Mouse (Mus musculus): ENCODE results near the gene Zfp30. TPM values are rescaled to one million over a fixed set of nuclear protein-coding genes. Genes with fewer than 3 reads are reported as not detected.

The Zfp30 gene
- 8.4 and 9.0 TPM in 2 replicates for polyA plus RNA-seq (2014; fragmentation: Nextera tagmentation; extraction: Ambion mirVana)

DNA sequence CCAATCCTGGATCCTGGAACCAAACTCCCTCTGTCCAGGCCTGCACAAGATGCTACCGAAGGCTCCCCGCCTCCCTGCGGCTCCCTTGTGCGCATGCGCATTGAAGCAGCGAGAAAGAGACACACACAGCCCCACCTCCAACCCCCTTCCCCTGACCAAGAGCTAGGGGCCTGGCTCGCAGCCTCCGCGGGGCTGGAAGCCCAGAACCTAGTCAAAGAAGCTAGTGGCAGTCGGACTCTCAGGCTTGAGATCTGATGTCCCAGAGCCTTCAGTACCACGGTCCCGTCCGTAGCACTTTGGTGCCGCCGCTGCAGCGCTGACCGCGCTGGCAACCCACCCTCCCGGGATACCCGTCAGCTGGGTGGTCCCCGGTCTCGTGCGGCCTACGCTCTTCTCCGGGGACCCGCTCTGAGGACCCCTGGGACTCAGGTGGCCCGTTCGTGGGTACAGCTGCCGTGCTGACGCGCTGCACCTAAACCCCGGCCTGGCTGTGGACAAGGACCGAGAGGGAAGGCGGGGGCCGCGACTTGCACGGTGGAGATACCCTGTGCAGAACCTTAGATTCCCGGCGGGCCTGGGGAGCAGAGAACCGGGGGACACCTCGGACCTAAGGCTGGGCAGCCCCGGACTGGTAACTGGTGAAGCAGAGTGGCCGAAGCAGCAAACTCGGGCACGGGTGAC, at the start of gene Zfp30:
Gene Zfp30, plus strand, starts transcription at position 128 of the 681 bp plus-strand sequence.
- Histone ChIP-seq H3K27me3 (ENCODE audit: control insufficient read depth, insufficient read depth, low read length) (no peaks in the 10 kb centered on the region), H3K9me3 (replicated peaks; ENCODE audit: control insufficient read depth, low read length) (no peaks in the 10 kb centered on the region), H3K4me2 (ENCODE audit: low read depth, low read length) (peak within 1 kb of the TSS; percentile 66), H3K27ac (replicated peaks; ENCODE audit: low read depth, low read length) (peak within 1 kb of the TSS; percentile 22; the same call in 1 of the 2 replicates), H3K4me3 (ENCODE audit: low read depth, low read length) (peak within 1 kb of the TSS; percentile 62), H3K36me3 (replicated peaks; ENCODE audit: control insufficient read depth, insufficient read depth, low read depth, low read length) (no peaks in the 10 kb centered on the region; the same call in 1 of the 2 replicates), H3K4me1 (ENCODE audit: control insufficient read depth, insufficient read depth, low read length) (no peaks in the 10 kb centered on the region), H3K9ac (replicated peaks; ENCODE audit: low read length) (peak within 1 kb of the TSS; percentile 72)
- ATAC-seq (replicated peaks; ENCODE audit: insufficient number of reproducible peaks, low FRiP score, low TSS enrichment, low read depth), result peak; percentile 96
- WGBS, result 1% methylated on average over 45 of the region's 45 CpGs
- peak; percentile 96 for DNase-seq (ENCODE audit: low spot score)

DNA sequence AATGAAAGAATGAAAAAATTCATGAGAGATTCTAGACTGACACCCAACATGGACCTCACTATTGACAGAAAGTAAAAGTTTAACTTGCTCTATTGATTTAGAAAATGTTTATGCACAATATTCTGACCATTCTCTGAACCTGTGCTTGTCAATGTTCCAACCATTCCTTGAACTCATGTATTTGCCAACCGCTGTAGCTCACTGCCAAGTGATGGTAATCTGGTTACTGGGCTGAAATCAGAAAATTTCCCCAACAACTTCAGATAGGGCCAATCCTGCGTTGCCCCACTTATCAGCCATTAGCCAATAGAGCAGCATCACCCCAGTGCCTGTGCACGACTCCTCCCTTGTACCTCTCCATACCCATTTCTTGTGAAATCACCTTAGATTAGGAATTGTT, 41.5 kb upstream of the Zfp30 start:
- no peak overlapping the region for H3K27ac ChIP-seq (replicated peaks; ENCODE audit: low read depth, low read length)
- no peaks in the 10 kb centered on the region for H3K27me3 ChIP-seq (ENCODE audit: control insufficient read depth, insufficient read depth, low read length)
- H3K9me3 ChIP-seq (replicated peaks; ENCODE audit: control insufficient read depth, low read length), result no peaks in the 10 kb centered on the region
- H3K4me2 ChIP-seq (ENCODE audit: low read depth, low read length), result no peak overlapping the region
- H3K9ac ChIP-seq (replicated peaks; ENCODE audit: low read length), result no peak overlapping the region
- 85% methylated on average over 3 of the region's 3 CpGs for WGBS
- no peak overlapping the region for H3K4me3 ChIP-seq (ENCODE audit: low read depth, low read length)
- H3K4me1 ChIP-seq (ENCODE audit: control insufficient read depth, insufficient read depth, low read length), result no peaks in the 10 kb centered on the region
- no peaks in the 10 kb centered on the region for H3K36me3 ChIP-seq (replicated peaks; ENCODE audit: control insufficient read depth, insufficient read depth, low read depth, low read length)
- DNase-seq (ENCODE audit: low spot score) (no peak), ATAC-seq (replicated peaks; ENCODE audit: insufficient number of reproducible peaks, low FRiP score, low TSS enrichment, low read depth) (no peak)

DNA sequence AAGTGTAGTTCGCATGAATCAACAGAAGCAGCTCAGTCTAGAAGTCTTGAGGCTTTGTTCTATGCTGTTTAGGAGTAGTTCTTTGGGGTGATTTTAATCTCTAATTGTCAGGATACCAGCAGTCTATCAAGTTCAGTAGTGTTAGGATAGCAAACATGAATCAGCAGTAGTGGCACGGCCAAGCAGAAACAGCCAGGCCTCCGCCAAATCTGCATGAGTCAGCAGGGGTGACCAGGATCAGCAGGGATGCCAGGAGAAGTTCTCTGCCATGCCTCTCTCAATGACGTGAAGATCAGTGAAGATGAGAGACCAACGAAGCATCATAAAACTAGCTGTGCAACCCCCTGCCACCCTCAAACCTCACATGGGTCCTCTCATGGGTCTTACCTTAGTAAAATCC, 23.3 kb upstream of the Zfp30 start:
- Histone ChIP-seq H3K36me3 (replicated peaks; ENCODE audit: control insufficient read depth, insufficient read depth, low read depth, low read length) (no peaks in the 10 kb centered on the region), H3K4me2 (ENCODE audit: low read depth, low read length) (no peak overlapping the region), H3K27ac (replicated peaks; ENCODE audit: low read depth, low read length) (no peak overlapping the region), H3K9ac (replicated peaks; ENCODE audit: low read length) (no peak overlapping the region), H3K27me3 (ENCODE audit: control insufficient read depth, insufficient read depth, low read length) (no peaks in the 10 kb centered on the region), H3K4me3 (ENCODE audit: low read depth, low read length) (no peak overlapping the region), H3K9me3 (replicated peaks; ENCODE audit: control insufficient read depth, low read length) (no peaks in the 10 kb centered on the region), H3K4me1 (ENCODE audit: control insufficient read depth, insufficient read depth, low read length) (no peaks in the 10 kb centered on the region)
- no peak for ATAC-seq (replicated peaks; ENCODE audit: insufficient number of reproducible peaks, low FRiP score, low TSS enrichment, low read depth)
- no peak for DNase-seq (ENCODE audit: low spot score)
- WGBS, result 88% methylated on average over 5 of the region's 5 CpGs

DNA sequence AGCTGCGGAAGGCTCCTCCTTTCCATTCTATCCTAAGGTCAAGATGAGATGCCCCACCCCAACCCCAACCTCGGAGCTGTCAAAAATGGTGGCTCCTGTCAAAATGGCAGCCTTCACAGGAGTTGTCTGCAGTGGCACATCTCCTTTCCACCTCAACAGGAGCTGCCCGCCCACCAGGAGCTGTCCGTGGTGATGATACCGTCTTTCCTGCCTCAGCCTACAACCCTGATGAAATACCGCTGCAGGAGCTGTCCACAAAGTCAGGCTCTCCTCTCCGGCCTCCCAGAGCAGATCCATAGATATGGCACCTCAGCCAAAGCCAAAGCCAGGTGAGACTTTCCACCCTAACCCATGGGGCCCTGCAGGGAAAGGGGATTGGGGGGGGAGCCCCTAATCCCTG, 19.1 kb upstream of the Zfp30 start:
- H3K27ac ChIP-seq (replicated peaks; ENCODE audit: low read depth, low read length), result no peak overlapping the region
- no peak overlapping the region for H3K9ac ChIP-seq (replicated peaks; ENCODE audit: low read length)
- DNase-seq (ENCODE audit: low spot score) (no peak), ATAC-seq (replicated peaks; ENCODE audit: insufficient number of reproducible peaks, low FRiP score, low TSS enrichment, low read depth) (no peak)
- H3K4me3 ChIP-seq (ENCODE audit: low read depth, low read length), result no peak overlapping the region
- no peaks in the 10 kb centered on the region for H3K27me3 ChIP-seq (ENCODE audit: control insufficient read depth, insufficient read depth, low read length)
- no peak overlapping the region for H3K4me2 ChIP-seq (ENCODE audit: low read depth, low read length)
- H3K9me3 ChIP-seq (replicated peaks; ENCODE audit: control insufficient read depth, low read length), result no peaks in the 10 kb centered on the region
- 76% methylated on average over 7 of the region's 7 CpGs for WGBS
- no peaks in the 10 kb centered on the region for H3K4me1 ChIP-seq (ENCODE audit: control insufficient read depth, insufficient read depth, low read length)
- no peaks in the 10 kb centered on the region for H3K36me3 ChIP-seq (replicated peaks; ENCODE audit: control insufficient read depth, insufficient read depth, low read depth, low read length)

DNA sequence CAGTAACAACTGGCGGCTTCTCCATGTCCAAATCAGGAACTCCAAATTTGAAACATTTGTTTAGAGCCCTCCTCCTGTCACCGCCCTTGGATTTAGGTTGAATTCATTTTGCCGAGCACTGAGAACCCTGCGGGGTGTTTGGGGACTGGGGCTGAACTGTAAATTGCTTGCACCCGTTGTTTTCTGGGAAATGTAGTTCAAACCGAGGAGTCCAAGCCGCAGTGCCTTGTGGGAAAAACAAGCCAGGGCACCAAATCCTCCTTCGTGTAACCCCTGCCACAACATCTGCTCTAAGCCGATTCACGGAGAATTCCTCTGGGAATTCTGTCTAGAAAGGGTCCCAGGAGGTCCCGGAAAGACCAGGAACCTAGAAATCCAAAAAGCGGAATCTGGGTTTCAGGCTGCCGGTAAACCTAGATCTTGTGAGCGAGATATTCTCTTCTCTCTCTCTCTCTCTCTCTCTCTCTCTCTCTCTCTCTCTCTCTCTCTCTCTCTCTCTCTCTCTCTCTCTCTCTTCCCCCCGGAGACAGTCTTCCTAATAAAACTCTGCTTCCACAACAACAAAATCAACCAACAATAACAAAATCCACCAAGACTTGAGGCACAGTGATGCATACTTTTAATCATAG, 16.6 kb upstream of the Zfp30 start:
- Histone ChIP-seq H3K4me2 (ENCODE audit: low read depth, low read length) (peak overlapping the region; percentile 80), H3K9me3 (replicated peaks; ENCODE audit: control insufficient read depth, low read length) (no peaks in the 10 kb centered on the region), H3K27me3 (ENCODE audit: control insufficient read depth, insufficient read depth, low read length) (no peaks in the 10 kb centered on the region), H3K9ac (replicated peaks; ENCODE audit: low read length) (peak overlapping the region; percentile 51), H3K4me1 (ENCODE audit: control insufficient read depth, insufficient read depth, low read length) (no peaks in the 10 kb centered on the region), H3K4me3 (ENCODE audit: low read depth, low read length) (peak overlapping the region; percentile 68), H3K36me3 (replicated peaks; ENCODE audit: control insufficient read depth, insufficient read depth, low read depth, low read length) (no peaks in the 10 kb centered on the region), H3K27ac (replicated peaks; ENCODE audit: low read depth, low read length) (no peak overlapping the region)
- peak; percentile 90 for DNase-seq (ENCODE audit: low spot score)
- WGBS, result 1% methylated on average over 15 of the region's 15 CpGs
- no peak for ATAC-seq (replicated peaks; ENCODE audit: insufficient number of reproducible peaks, low FRiP score, low TSS enrichment, low read depth)

DNA sequence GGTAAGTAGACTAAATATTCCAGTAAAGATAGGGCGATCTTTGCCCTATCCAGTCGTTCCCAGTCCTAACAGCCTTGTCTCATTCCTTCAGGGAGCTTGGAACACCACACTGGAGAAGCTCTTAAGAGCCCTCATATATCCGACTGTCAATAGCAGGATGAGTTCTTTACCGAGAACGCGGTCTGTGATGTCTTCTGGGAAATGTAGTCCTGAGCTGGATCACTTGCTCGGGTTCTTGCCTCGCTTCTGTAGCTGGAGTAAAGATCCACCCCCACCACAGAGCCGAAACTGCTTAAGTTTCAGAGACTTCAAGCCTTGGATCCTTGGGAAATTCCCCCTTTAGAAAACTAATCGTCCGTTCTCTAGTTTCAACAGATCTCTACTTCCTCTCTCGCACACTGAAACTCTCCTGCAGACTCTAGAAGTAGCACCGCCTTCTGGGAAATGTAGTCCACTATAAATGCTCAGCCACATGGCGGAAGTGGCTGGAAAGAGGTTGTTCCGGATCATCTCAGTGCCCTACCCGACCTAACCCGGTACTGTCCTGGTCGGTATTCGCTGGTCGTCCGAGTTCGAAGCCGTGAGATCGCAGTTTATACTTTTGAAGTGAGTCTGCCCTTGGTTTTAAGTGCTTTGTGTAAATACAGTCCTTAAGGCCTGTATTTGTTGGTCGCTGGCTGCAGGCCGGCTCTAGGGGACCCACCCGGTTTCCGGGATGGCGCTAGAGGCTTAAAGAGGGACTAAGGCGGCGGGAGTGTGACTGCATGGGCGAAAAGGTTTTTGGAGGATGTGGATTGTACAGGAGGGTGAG, 15.5 kb upstream of the Zfp30 start, which contains the start of gene Zfp84:
Gene Zfp84, plus strand, starts transcription at position 463 of the 811 bp plus-strand sequence.
- 0% methylated on average over 32 of the region's 32 CpGs for WGBS
- H3K36me3 ChIP-seq (replicated peaks; ENCODE audit: control insufficient read depth, insufficient read depth, low read depth, low read length), result no peaks in the 10 kb centered on the region
- H3K9ac ChIP-seq (replicated peaks; ENCODE audit: low read length), result peak within 1 kb of the TSS; percentile 66
- peak within 1 kb of the TSS; percentile 48 for H3K27ac ChIP-seq (replicated peaks; ENCODE audit: low read depth, low read length)
- peak; percentile 96 for DNase-seq (ENCODE audit: low spot score)
- no peaks in the 10 kb centered on the region for H3K27me3 ChIP-seq (ENCODE audit: control insufficient read depth, insufficient read depth, low read length)
- H3K9me3 ChIP-seq (replicated peaks; ENCODE audit: control insufficient read depth, low read length), result no peaks in the 10 kb centered on the region
- ATAC-seq (replicated peaks; ENCODE audit: insufficient number of reproducible peaks, low FRiP score, low TSS enrichment, low read depth), result peak; percentile 91
- H3K4me3 ChIP-seq (ENCODE audit: low read depth, low read length), result peak within 1 kb of the TSS; percentile 68
- H3K4me2 ChIP-seq (ENCODE audit: low read depth, low read length), result peak within 1 kb of the TSS; percentile 80
- H3K4me1 ChIP-seq (ENCODE audit: control insufficient read depth, insufficient read depth, low read length), result no peaks in the 10 kb centered on the region

DNA sequence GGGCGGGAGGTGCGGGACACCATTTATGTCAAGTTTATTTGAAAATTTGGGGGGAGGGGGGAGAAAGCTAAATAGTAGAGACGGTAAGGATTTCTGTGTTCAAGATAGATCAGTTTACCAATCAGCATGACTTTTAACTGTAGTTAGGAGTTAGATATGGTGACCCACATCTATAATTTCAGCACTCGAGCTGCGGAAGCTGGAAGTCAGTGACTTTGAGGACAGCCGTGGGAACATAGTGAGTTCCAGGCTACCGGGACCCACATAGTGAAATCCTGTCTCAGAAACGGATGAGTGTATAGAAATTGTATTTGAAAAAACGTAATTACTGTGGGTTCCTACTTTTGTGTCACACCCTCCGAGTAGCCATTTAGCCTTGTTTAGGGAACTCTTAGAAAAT, 14.8 kb upstream of the Zfp30 start:
- Histone ChIP-seq H3K4me2 (ENCODE audit: low read depth, low read length) (peak overlapping the region; percentile 32), H3K27me3 (ENCODE audit: control insufficient read depth, insufficient read depth, low read length) (no peaks in the 10 kb centered on the region), H3K27ac (replicated peaks; ENCODE audit: low read depth, low read length) (no peak overlapping the region), H3K4me1 (ENCODE audit: control insufficient read depth, insufficient read depth, low read length) (no peaks in the 10 kb centered on the region), H3K9ac (replicated peaks; ENCODE audit: low read length) (peak overlapping the region; percentile 66), H3K36me3 (replicated peaks; ENCODE audit: control insufficient read depth, insufficient read depth, low read depth, low read length) (no peaks in the 10 kb centered on the region), H3K4me3 (ENCODE audit: low read depth, low read length) (peak overlapping the region; percentile 68), H3K9me3 (replicated peaks; ENCODE audit: control insufficient read depth, low read length) (no peaks in the 10 kb centered on the region)
- ATAC-seq (replicated peaks; ENCODE audit: insufficient number of reproducible peaks, low FRiP score, low TSS enrichment, low read depth), result 0 out of 2 replicates have a peak, but pooled peaks have one; percentile 5
- 7% methylated on average over 10 of the region's 10 CpGs for WGBS
- DNase-seq (ENCODE audit: low spot score), result no peak

All from embryonic facial prominence, embryonic 11.5 days (tissue).